Mouse (Mus musculus): ENCODE measurements around the gene Ppp1r13b. TPM values are rescaled to one million over a fixed set of nuclear protein-coding genes. Genes with fewer than 3 reads are reported as not detected.
"Not testable (repeated sequence)": the region's sequence is repeated elsewhere in the genome, so short reads cannot be mapped to it uniquely, and the experiment has no call there.

Gene Ppp1r13b
- polyA plus RNA-seq (2015; fragmentation: Nextera tagmentation; extraction: Ambion mirVana): 19.8 and 21.7 TPM in 2 replicates

DNA sequence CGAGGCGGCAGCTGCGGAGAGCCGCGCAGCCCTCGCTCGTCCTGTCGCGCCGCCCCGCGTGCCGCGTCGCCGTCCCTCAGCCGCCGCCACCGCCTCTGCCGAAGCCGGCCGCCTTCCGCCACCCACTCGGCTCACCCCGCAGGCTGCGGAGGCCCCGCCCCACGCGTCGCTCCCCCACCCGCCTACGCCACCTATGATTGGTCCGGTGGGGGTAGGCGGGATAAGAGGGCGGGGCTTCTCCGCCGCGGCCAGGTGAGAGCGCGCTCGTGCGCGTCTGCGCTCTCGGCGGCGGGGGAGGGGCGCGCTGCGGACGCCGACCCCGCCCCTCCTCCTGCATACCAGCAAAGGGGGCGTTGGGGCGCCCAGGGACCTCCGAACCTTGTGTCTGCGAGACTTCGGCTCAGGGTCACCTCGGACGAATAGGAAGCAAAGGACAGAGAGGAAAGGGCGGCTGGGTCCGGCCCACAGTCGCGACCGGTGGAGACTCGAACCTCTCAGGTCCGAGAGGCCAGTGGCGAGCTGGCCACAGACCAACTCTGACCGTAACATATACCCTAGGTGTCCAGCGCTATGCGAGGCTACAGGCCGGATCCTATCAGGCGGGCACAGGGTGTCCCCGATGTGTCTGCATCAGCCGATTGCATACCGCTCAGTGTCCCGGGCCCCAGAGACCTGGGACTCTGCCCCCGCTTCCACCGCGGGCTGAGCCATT is at the start of gene Ppp1r13b:
Gene Ppp1r13b, minus strand, starts transcription at position 141 of the 712 bp plus-strand sequence.
- peak within 1 kb of the TSS; percentile 82 for H3K9ac ChIP-seq
- peak within 1 kb of the TSS; percentile 93 for H3K27ac ChIP-seq
- H3K9me3 ChIP-seq: no peaks in the 10 kb centered on the region
- H3K4me3 ChIP-seq (replicated peaks): peak within 1 kb of the TSS; percentile 92
- peak; percentile 94 for ATAC-seq
- peak within 1 kb of the TSS; percentile 84 for H3K4me2 ChIP-seq (replicated peaks)
- no peaks in the 10 kb centered on the region for H3K36me3 ChIP-seq
- no peaks in the 10 kb centered on the region for H3K27me3 ChIP-seq (replicated peaks)
- WGBS: under 1% methylated on average over 80 of the region's 80 CpGs
- peaks cover 15% of the 10 kb centered on the region for H3K4me1 ChIP-seq (replicated peaks)

DNA sequence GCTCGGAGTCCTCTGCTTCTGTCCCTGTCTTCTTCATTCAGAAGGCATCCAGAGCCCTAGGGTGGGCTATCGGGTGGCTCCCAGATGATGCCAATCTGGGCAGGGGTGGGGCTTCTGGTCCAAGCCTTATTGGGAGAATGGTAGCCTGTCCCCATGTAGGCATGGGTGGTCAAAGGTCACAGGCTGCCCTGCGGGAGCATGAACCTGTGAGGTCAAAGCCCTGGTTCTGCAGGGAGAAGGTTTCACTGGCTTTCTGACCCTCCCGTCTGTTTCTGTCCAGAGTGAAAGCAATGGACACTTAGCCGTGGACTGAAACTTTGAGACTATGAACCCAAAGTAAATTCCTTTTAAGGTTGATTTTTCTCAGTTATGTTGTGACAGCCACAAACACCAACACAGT is 48.3 kb upstream of the Ppp1r13b start:
- Histone ChIP-seq H3K36me3 (peaks cover 18% of the 10 kb centered on the region), H3K9ac (no peak overlapping the region), H3K27ac (no peak overlapping the region), H3K9me3 (no peaks in the 10 kb centered on the region), H3K27me3 (replicated peaks) (no peaks in the 10 kb centered on the region), H3K4me2 (replicated peaks) (no peak overlapping the region), H3K4me3 (replicated peaks) (no peak overlapping the region), H3K4me1 (replicated peaks) (peaks cover 11% of the 10 kb centered on the region)
- WGBS: 74% methylated on average over 5 of the region's 5 CpGs
- no peak for ATAC-seq

DNA sequence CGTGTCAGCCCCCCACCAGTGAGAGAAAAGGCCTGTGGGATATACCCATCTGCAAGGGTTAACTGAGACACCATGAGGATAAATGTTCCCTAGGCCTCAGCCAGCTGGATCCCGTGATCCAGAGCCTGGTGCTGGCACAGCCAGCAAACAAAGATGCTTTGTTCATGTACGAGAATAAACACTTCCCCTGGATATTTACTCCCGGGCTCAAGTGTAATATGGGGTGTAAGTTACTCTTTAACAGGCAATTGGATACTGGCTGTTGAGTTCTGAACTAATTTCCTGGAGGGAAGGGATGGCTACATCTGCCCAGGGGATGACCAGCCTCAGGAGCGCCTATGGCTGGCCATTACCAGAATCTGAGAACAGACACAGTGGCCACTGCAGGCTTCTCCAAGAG is 43.8 kb upstream of the Ppp1r13b start:
- Histone ChIP-seq H3K27me3 (replicated peaks) (no peaks in the 10 kb centered on the region), H3K4me3 (replicated peaks) (no peak overlapping the region), H3K9ac (no peak overlapping the region), H3K9me3 (no peaks in the 10 kb centered on the region), H3K4me2 (replicated peaks) (no peak overlapping the region), H3K4me1 (replicated peaks) (peaks cover 15% of the 10 kb centered on the region), H3K36me3 (no peaks in the 10 kb centered on the region), H3K27ac (peak overlapping the region; percentile 67)
- peak; percentile 71 for ATAC-seq
- 32% methylated on average over 5 of the region's 5 CpGs for WGBS

DNA sequence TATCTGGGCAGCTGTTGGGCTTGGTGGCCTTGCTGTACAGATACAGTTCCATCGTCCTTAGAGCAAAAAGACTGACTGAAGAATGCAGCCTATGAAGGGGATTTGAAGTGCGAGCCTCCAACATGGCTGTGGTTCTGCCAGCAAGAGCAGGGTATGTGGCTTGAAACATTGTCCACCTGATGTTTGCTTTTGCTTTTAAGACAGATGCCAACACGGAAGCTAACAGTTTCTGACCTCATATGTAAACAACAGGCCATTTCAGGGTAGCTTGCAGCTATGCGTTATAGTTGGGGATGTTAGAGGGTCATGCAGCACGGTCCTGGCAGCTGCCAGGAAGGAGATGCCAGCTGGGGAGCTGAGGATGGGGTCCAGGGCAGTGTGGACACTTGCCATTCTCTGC is 42.6 kb upstream of the Ppp1r13b start:
- H3K4me3 ChIP-seq (replicated peaks): no peak overlapping the region
- no peak overlapping the region for H3K27ac ChIP-seq
- H3K4me1 ChIP-seq (replicated peaks): peaks cover 19% of the 10 kb centered on the region
- no peak overlapping the region for H3K4me2 ChIP-seq (replicated peaks)
- WGBS: 55% methylated on average over 5 of the region's 5 CpGs
- H3K36me3 ChIP-seq: no peaks in the 10 kb centered on the region
- ATAC-seq: no peak
- H3K9ac ChIP-seq: no peak overlapping the region
- H3K27me3 ChIP-seq (replicated peaks): no peaks in the 10 kb centered on the region
- no peaks in the 10 kb centered on the region for H3K9me3 ChIP-seq

DNA sequence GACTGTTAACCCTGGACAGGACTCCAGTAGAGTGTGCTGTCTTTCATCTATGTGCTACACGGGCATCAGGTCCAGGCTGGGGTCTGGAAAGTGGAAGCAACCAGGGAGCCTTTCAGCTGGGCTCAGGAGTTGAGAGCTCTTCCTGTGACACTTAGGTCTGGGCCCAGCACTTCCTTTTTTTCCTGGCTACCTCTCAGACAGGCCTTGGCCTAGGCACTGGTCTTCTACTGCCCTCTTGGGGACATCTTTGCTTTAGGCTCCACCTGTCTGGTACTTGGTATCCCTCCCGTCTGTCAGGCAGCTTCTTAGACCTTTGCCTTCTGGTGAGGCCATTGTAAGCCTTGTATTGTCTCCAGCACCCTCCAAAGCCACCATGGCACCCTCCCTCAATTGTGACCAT is 38.8 kb upstream of the Ppp1r13b start:
- Histone ChIP-seq H3K4me2 (replicated peaks) (no peak overlapping the region), H3K9ac (no peak overlapping the region), H3K27me3 (replicated peaks) (no peaks in the 10 kb centered on the region), H3K4me1 (replicated peaks) (peaks cover 41% of the 10 kb centered on the region), H3K4me3 (replicated peaks) (no peak overlapping the region), H3K36me3 (no peaks in the 10 kb centered on the region), H3K9me3 (no peaks in the 10 kb centered on the region), H3K27ac (peak overlapping the region; percentile 61; the same call in 1 of the 2 replicates)
- whole genome bisulfite sequencing: 31% methylated on average over 2 of the region's 2 CpGs
- peak; percentile 40; the same call in 1 of the 2 replicates for ATAC-seq

DNA sequence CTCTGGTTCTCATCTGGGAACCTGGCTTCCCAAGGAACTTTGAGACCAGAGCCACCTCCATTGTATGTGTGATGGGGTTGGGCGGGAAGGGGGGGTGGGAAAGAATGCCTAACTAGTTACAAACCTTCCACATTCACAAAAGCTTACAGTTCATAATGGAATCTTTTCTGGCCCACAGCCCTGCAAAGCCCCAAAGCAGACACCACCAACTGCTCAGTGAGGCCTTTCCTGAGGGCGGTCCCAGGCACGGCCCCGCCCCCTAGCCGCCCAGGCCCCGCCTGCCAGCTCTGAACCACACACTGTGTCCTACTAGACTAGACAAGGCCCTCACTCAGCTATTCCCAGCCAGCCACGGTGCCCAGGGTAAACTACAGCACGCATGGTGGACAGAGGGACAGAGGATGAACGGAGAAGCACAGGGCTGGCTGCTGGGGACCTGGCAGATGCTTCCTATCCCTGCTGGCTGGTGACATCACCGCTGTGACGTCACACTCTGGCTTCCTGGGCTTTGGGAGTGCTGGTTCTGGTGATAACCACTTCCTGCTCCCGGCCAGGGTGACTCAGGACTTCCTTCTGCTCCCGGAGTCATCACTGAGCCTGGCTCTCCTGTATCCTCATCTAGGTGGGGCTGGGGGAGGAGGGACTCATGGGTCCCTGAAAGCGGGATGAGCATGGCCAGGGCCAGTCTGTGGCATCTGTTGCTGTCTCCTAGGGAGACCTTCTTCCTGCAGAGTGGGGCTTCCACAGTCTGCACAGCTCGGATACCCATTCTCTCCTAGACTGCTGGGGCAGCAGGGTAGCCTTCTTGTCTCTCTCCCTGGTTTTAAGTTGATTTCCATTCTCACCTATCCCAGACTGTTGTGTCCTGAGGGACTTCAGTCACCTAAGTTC is 38.1 kb upstream of the Ppp1r13b start:
- H3K27me3 ChIP-seq (replicated peaks); H3K4me2 ChIP-seq (replicated peaks); H3K4me3 ChIP-seq (replicated peaks); H3K9ac ChIP-seq; H3K36me3 ChIP-seq; H3K9me3 ChIP-seq: not testable (repeated sequence)
- Histone ChIP-seq H3K4me1 (replicated peaks) (peaks cover 35% of the 10 kb centered on the region), H3K27ac (peak overlapping the region; percentile 83)
- 51% methylated on average over 11 of the region's 15 CpGs for WGBS
- peak; percentile 79 for ATAC-seq

DNA sequence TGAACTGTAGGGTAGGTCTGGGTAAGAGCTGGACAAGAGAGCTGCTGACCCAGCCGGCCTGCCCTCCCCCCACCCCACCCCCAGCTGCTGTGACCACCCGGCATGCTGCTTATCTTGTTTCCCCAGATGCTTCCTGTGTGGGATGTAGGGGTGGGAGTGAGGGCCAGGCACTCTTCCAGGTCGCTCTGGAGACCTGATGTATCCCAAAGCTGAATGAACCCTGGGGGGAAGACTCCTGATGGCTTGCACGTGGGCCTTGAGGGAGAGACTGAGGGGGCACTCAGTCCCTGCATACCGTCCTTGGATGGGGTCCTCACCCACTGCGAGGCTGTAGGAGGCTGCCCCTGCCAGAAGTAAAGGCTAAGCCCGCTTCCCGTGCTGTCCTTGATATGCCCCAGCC is 37.2 kb upstream of the Ppp1r13b start:
- 33% methylated on average over 8 of the region's 8 CpGs for WGBS
- no peaks in the 10 kb centered on the region for H3K27me3 ChIP-seq (replicated peaks)
- H3K9me3 ChIP-seq: no peaks in the 10 kb centered on the region
- ATAC-seq: 0 out of 2 replicates have a peak, but pooled peaks have one; percentile 13
- peak overlapping the region; percentile 14; the same call in 1 of the 2 replicates for H3K4me2 ChIP-seq (replicated peaks)
- no peak overlapping the region for H3K4me3 ChIP-seq (replicated peaks)
- no peaks in the 10 kb centered on the region for H3K36me3 ChIP-seq
- H3K9ac ChIP-seq: no peak overlapping the region
- peaks cover 33% of the 10 kb centered on the region for H3K4me1 ChIP-seq (replicated peaks)
- peak overlapping the region; percentile 83 for H3K27ac ChIP-seq

DNA sequence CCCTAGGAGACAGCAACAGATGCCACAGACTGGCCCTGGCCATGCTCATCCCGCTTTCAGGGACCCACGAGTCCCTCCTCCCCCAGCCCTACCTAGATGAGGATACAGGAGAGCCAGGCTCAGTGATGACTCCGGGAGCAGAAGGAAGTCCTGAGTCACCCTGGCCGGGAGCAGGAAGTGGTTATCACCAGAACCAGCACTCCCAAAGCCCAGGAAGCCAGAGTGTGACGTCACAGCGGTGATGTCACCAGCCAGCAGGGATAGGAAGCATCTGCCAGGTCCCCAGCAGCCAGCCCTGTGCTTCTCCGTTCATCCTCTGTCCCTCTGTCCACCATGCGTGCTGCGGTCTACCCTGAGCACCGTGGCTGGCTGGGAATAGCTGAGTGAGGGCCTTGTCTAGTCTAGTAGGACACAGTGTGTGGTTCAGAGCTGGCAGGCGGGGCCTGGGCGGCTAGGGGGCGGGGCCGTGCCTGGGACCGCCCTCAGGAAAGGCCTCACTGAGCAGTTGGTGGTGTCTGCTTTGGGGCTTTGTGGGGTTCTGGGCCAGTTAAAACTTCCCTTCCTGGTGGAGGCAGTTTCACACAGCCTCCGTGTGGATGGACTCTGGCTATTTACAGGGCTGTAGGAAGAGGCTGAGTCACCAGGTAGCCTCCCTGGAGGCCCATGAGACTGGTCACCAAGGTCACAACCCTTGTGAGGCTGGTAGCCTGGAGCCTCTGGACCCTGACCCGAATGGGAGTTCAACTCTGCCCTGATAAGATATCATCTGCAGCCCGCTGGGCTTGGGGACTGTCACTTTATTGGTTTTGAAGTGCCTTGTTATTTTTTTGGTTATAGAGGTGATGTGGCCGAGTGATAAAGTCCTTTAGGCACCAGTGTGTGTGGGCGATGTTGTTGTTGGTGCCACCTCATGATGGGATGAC is 36.4 kb upstream of the Ppp1r13b start:
- peak; percentile 72 for ATAC-seq
- not testable (repeated sequence) for H3K36me3 ChIP-seq; H3K9me3 ChIP-seq; H3K9ac ChIP-seq; H3K4me3 ChIP-seq (replicated peaks); H3K27me3 ChIP-seq (replicated peaks)
- peak overlapping the region; percentile 33 for H3K4me2 ChIP-seq (replicated peaks)
- H3K27ac ChIP-seq: peak overlapping the region; percentile 83
- H3K4me1 ChIP-seq (replicated peaks): peaks cover 35% of the 10 kb centered on the region
- 47% methylated on average over 18 of the region's 20 CpGs for WGBS

- peak overlapping the region; percentile 83 for H3K27ac ChIP-seq
- H3K4me3 ChIP-seq (replicated peaks): no peak overlapping the region
- no peaks in the 10 kb centered on the region for H3K36me3 ChIP-seq
- H3K4me1 ChIP-seq (replicated peaks): peaks cover 43% of the 10 kb centered on the region
- H3K9ac ChIP-seq: 0 out of 2 replicates have a peak overlapping the region, but pooled peaks have one; percentile 11
- H3K27me3 ChIP-seq (replicated peaks): no peaks in the 10 kb centered on the region
- peak overlapping the region; percentile 33 for H3K4me2 ChIP-seq (replicated peaks)
- no peak for ATAC-seq
- 68% methylated on average over 10 of the region's 10 CpGs for WGBS
- H3K9me3 ChIP-seq: no peaks in the 10 kb centered on the region
These were observed 35.6 kb upstream of the Ppp1r13b start for GRCm38 (mm10) chr12:111943421-111944064.

- Histone ChIP-seq H3K4me3 (replicated peaks) (no peak overlapping the region), H3K9me3 (no peaks in the 10 kb centered on the region), H3K4me1 (replicated peaks) (peaks cover 53% of the 10 kb centered on the region), H3K27ac (peak overlapping the region; percentile 92), H3K36me3 (no peaks in the 10 kb centered on the region), H3K9ac (no peak overlapping the region), H3K27me3 (replicated peaks) (no peaks in the 10 kb centered on the region), H3K4me2 (replicated peaks) (0 out of 2 replicates have a peak overlapping the region, but pooled peaks have one; percentile 56)
- ATAC-seq: peak; percentile 17; the same call in 1 of the 2 replicates
- 36% methylated on average over 1 of the region's 1 CpGs for whole genome bisulfite sequencing
These were observed 30.8 kb upstream of the Ppp1r13b start for GRCm38 (mm10) chr12:111938623-111939177.

Measured in intestine, embryonic 15.5 days (tissue).